Mouse (Mus musculus): Measurements from ENCODE around the gene Wdr54. TPM values are rescaled to one million over a fixed set of nuclear protein-coding genes. Genes with fewer than 3 reads are reported as not detected.
A peak's percentile ranks its signal among the peaks of the same experiment; 100 is the strongest.

Gene Wdr54
- polyA plus RNA-seq, 1 experiment from 2014 or later, result 0.59 TPM

GRCm38 (mm10) chr6:83138056-83138455, 18.1 kb downstream of the Wdr54 start:
- Histone ChIP-seq H3K27ac (replicated peaks) (peak overlapping the region; percentile 81), H3K27me3 (peaks cover 82% of the 10 kb centered on the region), H3K4me2 (peak overlapping the region; percentile 64), H3K36me3 (replicated peaks) (no peaks in the 10 kb centered on the region), H3K9ac (no peak overlapping the region; the same call in 1 of the 2 replicates), H3K4me1 (replicated peaks) (peaks cover 55% of the 10 kb centered on the region), H3K4me3 (replicated peaks) (peak overlapping the region; percentile 55), H3K9me3 (replicated peaks) (no peaks in the 10 kb centered on the region)
- WGBS (ENCODE audit: insufficient replicate concordance), result 6% methylated on average over 11 of the region's 11 CpGs
- ATAC-seq (ENCODE audit: insufficient read depth), result peak; percentile 12; the same call in 1 of the 2 replicates

DNA sequence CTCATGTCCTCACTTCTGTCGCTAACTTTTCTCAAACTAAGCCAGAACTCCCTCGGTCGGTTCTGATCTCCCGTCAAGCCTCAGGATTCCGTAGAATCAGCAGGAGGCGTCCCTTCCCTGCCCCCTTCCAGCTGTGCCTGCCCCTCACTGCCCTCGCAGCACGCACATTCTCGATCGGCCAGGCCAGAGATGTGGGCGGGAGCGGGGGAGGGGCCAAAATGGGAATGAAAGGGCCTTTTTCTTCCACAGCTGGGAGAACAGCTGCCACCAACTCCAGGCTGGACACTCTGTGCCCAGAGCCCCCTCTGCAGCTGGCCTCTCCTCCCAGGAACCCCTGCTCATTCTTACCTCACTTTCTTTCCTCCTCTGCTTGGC, 18.6 kb downstream of the Wdr54 start:
- H3K4me1 ChIP-seq (replicated peaks), result peaks cover 55% of the 10 kb centered on the region
- H3K27me3 ChIP-seq, result peaks cover 77% of the 10 kb centered on the region

DNA sequence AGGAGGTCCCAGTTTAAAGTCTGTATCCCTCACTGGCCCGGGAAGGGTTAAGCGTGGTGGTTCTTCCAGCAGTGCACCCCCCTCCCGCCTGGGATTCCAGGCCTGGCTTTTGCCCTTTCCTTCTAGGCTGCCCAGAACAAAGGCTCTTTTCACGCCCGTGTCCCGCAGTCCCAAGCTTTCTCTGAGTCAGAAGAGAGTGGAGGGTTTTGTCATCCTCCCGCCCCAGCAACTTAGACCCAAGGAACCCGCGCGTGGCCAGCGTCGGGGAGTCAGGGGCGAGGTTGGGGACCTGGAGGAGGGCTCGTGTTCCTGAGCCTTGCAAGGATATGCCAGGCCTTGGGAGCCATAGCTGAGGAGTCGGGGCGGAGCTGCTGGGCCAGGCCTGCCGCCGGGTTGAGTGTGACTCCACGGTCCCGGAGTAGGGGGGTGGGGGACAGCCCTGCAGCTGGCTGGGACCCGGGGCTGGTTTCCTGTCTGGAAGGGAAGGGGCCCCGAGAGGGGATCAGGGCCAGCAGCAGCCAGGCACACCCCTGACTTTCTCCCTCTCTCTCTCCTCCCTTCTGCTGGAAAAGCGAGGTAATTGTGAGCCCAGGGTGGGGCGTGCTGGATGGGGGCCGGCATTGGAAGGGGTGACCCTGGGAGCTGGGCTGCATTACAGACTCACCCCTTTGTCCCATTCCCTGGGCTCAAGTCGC, 19.2 kb downstream of the Wdr54 start:
- H3K4me1 ChIP-seq (replicated peaks), result peaks cover 50% of the 10 kb centered on the region
- peak overlapping the region; percentile 51 for H3K9ac ChIP-seq
- H3K36me3 ChIP-seq (replicated peaks), result no peaks in the 10 kb centered on the region
- WGBS (ENCODE audit: insufficient replicate concordance), result 3% methylated on average over 26 of the region's 26 CpGs
- ATAC-seq (ENCODE audit: insufficient read depth), result peak; percentile 51
- H3K4me2 ChIP-seq, result peak overlapping the region; percentile 64
- H3K9me3 ChIP-seq (replicated peaks), result no peaks in the 10 kb centered on the region
- H3K27me3 ChIP-seq, result peaks cover 71% of the 10 kb centered on the region
- peak overlapping the region; percentile 55 for H3K4me3 ChIP-seq (replicated peaks)
- peak overlapping the region; percentile 81 for H3K27ac ChIP-seq (replicated peaks)

More for the DNA sequence above, 18.6 kb downstream of the Wdr54 start:
- ATAC-seq (ENCODE audit: insufficient read depth), result peak; percentile 62
- Histone ChIP-seq H3K4me3 (replicated peaks) (peak overlapping the region; percentile 55), H3K4me2 (peak overlapping the region; percentile 64), H3K9ac (peak overlapping the region; percentile 51), H3K27ac (replicated peaks) (peak overlapping the region; percentile 81), H3K9me3 (replicated peaks) (no peaks in the 10 kb centered on the region), H3K36me3 (replicated peaks) (no peaks in the 10 kb centered on the region)
- WGBS (ENCODE audit: insufficient replicate concordance), result under 1% methylated on average over 12 of the region's 12 CpGs

- Histone ChIP-seq H3K9ac (peak overlapping the region; percentile 51; the same call in 1 of the 2 replicates), H3K27me3 (peaks cover 65% of the 10 kb centered on the region), H3K4me3 (replicated peaks) (peak overlapping the region; percentile 55), H3K4me2 (peak overlapping the region; percentile 64), H3K36me3 (replicated peaks) (no peaks in the 10 kb centered on the region), H3K9me3 (replicated peaks) (no peaks in the 10 kb centered on the region), H3K27ac (replicated peaks) (peak overlapping the region; percentile 81), H3K4me1 (replicated peaks) (peaks cover 47% of the 10 kb centered on the region)
- no peak for ATAC-seq (ENCODE audit: insufficient read depth)
- WGBS (ENCODE audit: insufficient replicate concordance), result 29% methylated on average over 5 of the region's 5 CpGs
These were observed 19.8 kb downstream of the Wdr54 start for GRCm38 (mm10) chr6:83136291-83136880.

GRCm38 (mm10) chr6:83135571-83136161, 20.5 kb downstream of the Wdr54 start:
- Histone ChIP-seq H3K4me1 (replicated peaks) (peaks cover 54% of the 10 kb centered on the region), H3K9ac (no peak overlapping the region), H3K27me3 (peaks cover 60% of the 10 kb centered on the region), H3K4me3 (replicated peaks) (peak overlapping the region; percentile 55), H3K27ac (replicated peaks) (peak overlapping the region; percentile 81; the same call in 1 of the 2 replicates), H3K36me3 (replicated peaks) (no peaks in the 10 kb centered on the region), H3K4me2 (peak overlapping the region; percentile 64), H3K9me3 (replicated peaks) (no peaks in the 10 kb centered on the region)
- 18% methylated on average over 37 of the region's 37 CpGs for WGBS (ENCODE audit: insufficient replicate concordance)
- ATAC-seq (ENCODE audit: insufficient read depth), result no peak

DNA sequence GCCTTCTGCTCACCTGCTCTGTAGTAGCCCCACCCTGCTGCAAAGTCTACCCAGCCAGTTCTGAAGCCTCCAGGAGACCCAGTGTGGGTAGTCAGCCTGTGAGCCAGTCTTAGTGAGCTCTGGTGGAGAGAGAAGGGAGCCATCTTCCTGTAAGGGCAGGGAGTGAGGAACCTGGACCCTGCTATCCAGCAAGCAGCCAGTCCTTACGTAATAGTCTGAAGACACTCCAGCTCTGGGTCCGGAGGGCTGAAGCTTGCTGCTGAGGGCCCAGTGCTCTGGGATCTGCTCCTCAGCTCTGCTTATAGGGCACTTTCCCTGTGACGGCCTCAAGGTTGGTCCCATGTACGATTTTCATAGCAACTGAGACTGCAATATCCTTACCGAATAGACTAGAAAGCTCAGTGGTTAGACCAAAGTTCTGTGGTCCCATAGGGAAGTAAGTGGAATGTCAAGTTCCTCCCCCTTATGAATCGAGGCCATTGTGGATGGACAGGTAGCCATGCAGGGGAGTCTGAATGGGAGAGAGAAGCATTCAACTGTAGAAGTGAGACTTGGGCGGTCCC, 21.2 kb downstream of the Wdr54 start, which contains the start of gene Rtkn:
Rtkn (plus strand) TSS at position 513 of the 563 bp plus-strand sequence.
- H3K27ac ChIP-seq (replicated peaks), result peak within 1 kb of the TSS; percentile 81
- no peak for ATAC-seq (ENCODE audit: insufficient read depth)
- peak within 1 kb of the TSS; percentile 64 for H3K4me2 ChIP-seq
- H3K27me3 ChIP-seq, result peaks cover 56% of the 10 kb centered on the region
- no peaks in the 10 kb centered on the region for H3K36me3 ChIP-seq (replicated peaks)
- 57% methylated on average over 7 of the region's 7 CpGs for WGBS (ENCODE audit: insufficient replicate concordance)
- H3K4me3 ChIP-seq (replicated peaks), result peak within 1 kb of the TSS; percentile 55
- H3K9me3 ChIP-seq (replicated peaks), result no peaks in the 10 kb centered on the region
- H3K4me1 ChIP-seq (replicated peaks), result peaks cover 55% of the 10 kb centered on the region
- no peak within 1 kb of the TSS for H3K9ac ChIP-seq

GRCm38 (mm10) chr6:83134226-83134625, 22.0 kb downstream of the Wdr54 start:
- 40% methylated on average over 3 of the region's 3 CpGs for WGBS (ENCODE audit: insufficient replicate concordance)
- Histone ChIP-seq H3K27ac (replicated peaks) (no peak overlapping the region), H3K36me3 (replicated peaks) (no peaks in the 10 kb centered on the region), H3K27me3 (peaks cover 48% of the 10 kb centered on the region), H3K4me3 (replicated peaks) (no peak overlapping the region), H3K9ac (no peak overlapping the region), H3K4me2 (no peak overlapping the region), H3K4me1 (replicated peaks) (peaks cover 53% of the 10 kb centered on the region), H3K9me3 (replicated peaks) (no peaks in the 10 kb centered on the region)
- ATAC-seq (ENCODE audit: insufficient read depth), result no peak

DNA sequence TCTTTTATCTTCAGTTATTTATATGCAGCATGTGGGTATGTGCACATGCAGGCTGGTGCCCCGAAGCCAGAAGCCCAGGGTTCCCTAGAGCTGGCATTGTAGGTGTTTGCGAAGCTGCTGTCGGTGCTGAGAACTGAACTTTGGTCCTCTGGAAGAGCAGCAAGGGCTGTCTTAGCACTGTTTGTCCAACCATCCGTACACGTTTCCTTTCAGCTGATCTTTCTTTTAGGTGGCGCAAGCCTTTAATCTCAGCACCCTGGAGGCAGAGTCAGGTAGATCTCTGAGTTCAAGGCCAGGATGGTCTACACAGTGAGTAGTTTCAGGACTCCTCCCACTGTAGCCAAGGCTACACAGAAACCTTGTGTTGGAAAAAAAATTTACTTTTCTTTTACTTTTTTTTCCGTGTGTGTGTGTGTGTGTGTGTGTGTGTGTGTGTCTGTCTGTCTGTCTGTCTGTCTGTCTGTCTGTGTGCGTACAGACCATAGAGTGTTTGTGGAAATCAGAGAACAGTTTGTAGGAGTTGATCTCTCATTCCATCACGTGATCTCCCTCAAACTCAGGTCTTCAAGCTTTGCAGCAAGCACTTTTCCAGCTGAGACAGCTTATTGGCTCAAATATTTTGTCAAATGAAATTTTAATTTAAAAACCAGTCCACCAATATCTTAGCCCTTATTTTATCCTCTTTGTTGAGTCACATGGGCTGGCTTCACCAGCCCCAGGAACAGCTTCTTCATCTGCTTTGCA, 23.8 kb downstream of the Wdr54 start:
- H3K4me1 ChIP-seq (replicated peaks), result peaks cover 34% of the 10 kb centered on the region
- WGBS (ENCODE audit: insufficient replicate concordance), result 67% methylated on average over 9 of the region's 9 CpGs
- no peaks in the 10 kb centered on the region for H3K36me3 ChIP-seq (replicated peaks)
- no peaks in the 10 kb centered on the region for H3K9me3 ChIP-seq (replicated peaks)
- H3K27ac ChIP-seq (replicated peaks), result peak overlapping the region; percentile 68
- peak overlapping the region; percentile 18; the same call in 1 of the 2 replicates for H3K4me2 ChIP-seq
- no peak overlapping the region for H3K9ac ChIP-seq
- H3K4me3 ChIP-seq (replicated peaks), result no peak overlapping the region
- peak; percentile 26; the same call in 1 of the 2 replicates for ATAC-seq (ENCODE audit: insufficient read depth)
- H3K27me3 ChIP-seq, result peaks cover 29% of the 10 kb centered on the region

DNA sequence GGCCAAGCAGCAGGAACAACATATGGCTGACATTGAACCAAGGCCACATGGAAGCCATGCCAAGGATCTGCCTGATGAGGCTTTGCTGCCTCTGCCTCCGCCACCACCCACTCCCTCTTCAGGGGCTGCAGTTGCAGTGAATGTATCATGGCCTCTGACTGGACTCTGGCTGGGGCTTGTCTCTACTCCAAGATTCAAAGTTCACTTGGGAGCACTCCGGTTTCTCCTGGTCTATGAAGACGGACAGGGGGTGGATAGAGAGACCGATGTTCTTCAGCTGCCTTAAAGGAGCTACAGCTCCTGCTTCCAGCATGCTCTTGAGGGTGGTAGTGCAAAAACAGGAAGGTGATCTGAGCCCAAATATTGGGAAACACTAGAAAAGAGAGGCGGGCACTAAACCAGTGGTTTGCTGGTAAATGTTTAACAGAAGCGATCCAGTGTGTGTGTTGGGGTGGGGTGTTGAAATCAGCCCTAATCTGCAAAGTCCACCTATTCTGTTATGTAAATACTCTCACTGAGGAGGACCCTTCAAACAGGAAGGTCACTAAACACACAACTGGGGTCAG, 24.6 kb downstream of the Wdr54 start:
- WGBS (ENCODE audit: insufficient replicate concordance), result 36% methylated on average over 6 of the region's 6 CpGs
- peak overlapping the region; percentile 78 for H3K27ac ChIP-seq (replicated peaks)
- no peak overlapping the region for H3K4me3 ChIP-seq (replicated peaks)
- no peaks in the 10 kb centered on the region for H3K9me3 ChIP-seq (replicated peaks)
- H3K9ac ChIP-seq, result no peak overlapping the region
- no peaks in the 10 kb centered on the region for H3K36me3 ChIP-seq (replicated peaks)
- peaks cover 21% of the 10 kb centered on the region for H3K27me3 ChIP-seq
- peak; percentile 70 for ATAC-seq (ENCODE audit: insufficient read depth)
- H3K4me2 ChIP-seq, result peak overlapping the region; percentile 37
- peaks cover 29% of the 10 kb centered on the region for H3K4me1 ChIP-seq (replicated peaks)

- H3K4me1 ChIP-seq (replicated peaks), result peaks cover 39% of the 10 kb centered on the region
- no peaks in the 10 kb centered on the region for H3K27me3 ChIP-seq
- WGBS (ENCODE audit: insufficient replicate concordance), result 83% methylated on average over 5 of the region's 5 CpGs
- ATAC-seq (ENCODE audit: insufficient read depth), result no peak
- no peak overlapping the region for H3K4me2 ChIP-seq
- H3K9me3 ChIP-seq (replicated peaks), result no peaks in the 10 kb centered on the region
- H3K9ac ChIP-seq, result no peak overlapping the region
- H3K36me3 ChIP-seq (replicated peaks), result peaks cover 6% of the 10 kb centered on the region; the same call in 1 of the 2 replicates
- H3K4me3 ChIP-seq (replicated peaks), result no peak overlapping the region
- no peak overlapping the region for H3K27ac ChIP-seq (replicated peaks)
These were observed 28.8 kb downstream of the Wdr54 start for GRCm38 (mm10) chr6:83127419-83127818.

All from liver, embryonic 15.5 days (tissue).